Comparison of ENCODE assay signal across 19 mouse cellular contexts in the genomic region with DNA sequence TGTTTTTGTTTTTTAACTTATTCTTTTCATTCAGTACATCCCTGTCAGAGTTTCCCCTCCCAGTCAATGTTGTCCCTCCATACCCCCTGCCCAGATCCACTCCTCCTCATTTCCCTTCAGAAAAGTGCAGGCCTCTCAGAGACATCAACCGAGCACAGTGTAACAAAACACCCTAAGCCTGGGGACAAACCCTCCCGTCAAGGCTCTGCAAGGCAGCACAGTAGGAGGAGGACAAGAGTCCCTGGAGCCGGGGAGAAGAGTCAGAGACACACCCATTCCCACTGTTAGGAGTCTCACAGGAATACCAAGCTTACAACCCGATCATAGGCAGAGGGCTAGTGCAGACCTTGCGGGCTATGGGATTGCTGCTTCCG. TPM values are rescaled to one million over a fixed set of nuclear protein-coding genes. Genes with fewer than 3 reads are reported as not detected.
DNase-seq lines count a peak whose midpoint lies in the region; ATAC-seq and TF ChIP-seq lines count a peak whose summit lies in the region.
"Had no signal": no experiment of that assay in that cellular context is flagged by ENCODE, and none has a peak within 500 bp of the region (broad histone marks: within the 10 kb centered on the region; RNA-seq: fewer than 3 reads in every experiment).

No protein-coding gene starts in this region.

- H3K36me3 ChIP-seq in embryonic facial prominence, embryonic 11.5 days (replicated peaks; ENCODE audit: control insufficient read depth, insufficient read depth, low read depth, low read length) = no peaks in the 10 kb centered on the region; the same call in 1 of the 2 replicates
- peaks cover 83% of the 10 kb centered on the region for H3K36me3 ChIP-seq in embryonic facial prominence, embryonic 10.5 days (replicated peaks)
- H3K36me3 ChIP-seq in heart, embryonic 16.5 days (ENCODE audit: control insufficient read depth, insufficient read depth) = peaks cover 27% of the 10 kb centered on the region
- peaks cover 82% of the 10 kb centered on the region for H3K36me3 ChIP-seq in midbrain, embryonic 13.5 days
- H3K36me3 ChIP-seq in midbrain, embryonic 11.5 days (ENCODE audit: control insufficient read depth, insufficient read depth, low read length) = peaks cover 8% of the 10 kb centered on the region
- peaks cover 5% of the 10 kb centered on the region for H3K36me3 ChIP-seq in stomach, postnatal 0 days (ENCODE audit: control insufficient read depth, insufficient read depth, low read length)

- no peaks in the 10 kb centered on the region for H3K27me3 ChIP-seq in embryonic facial prominence, embryonic 11.5 days (ENCODE audit: control insufficient read depth, insufficient read depth, low read length)
- H3K27me3 ChIP-seq in embryonic facial prominence, embryonic 10.5 days (replicated peaks; ENCODE audit: low read depth, poor library complexity, severe bottlenecking) = no peaks in the 10 kb centered on the region
- no peaks in the 10 kb centered on the region for H3K27me3 ChIP-seq in heart, embryonic 16.5 days (ENCODE audit: control insufficient read depth, insufficient read depth, low read length)
- H3K27me3 ChIP-seq in midbrain, embryonic 13.5 days = no peaks in the 10 kb centered on the region
- no peaks in the 10 kb centered on the region for H3K27me3 ChIP-seq in midbrain, embryonic 11.5 days (ENCODE audit: control insufficient read depth, insufficient read depth, low read length)
- no peaks in the 10 kb centered on the region for H3K27me3 ChIP-seq in stomach, postnatal 0 days (ENCODE audit: control insufficient read depth, insufficient read depth, low read length)
- H3K27me3 ChIP-seq: forebrain, embryonic 13.5 days; megakaryocyte, embryonic 14.5 days had no signal

- no peak overlapping the region for H3K4me2 ChIP-seq in embryonic facial prominence, embryonic 11.5 days (ENCODE audit: low read depth, low read length)
- peak overlapping the region; percentile 45; the same call in 1 of the 2 replicates for H3K4me2 ChIP-seq in heart, embryonic 16.5 days (ENCODE audit: low read depth, low read length)
- no peak overlapping the region for H3K4me2 ChIP-seq in midbrain, embryonic 13.5 days (replicated peaks)
- no peak overlapping the region for H3K4me2 ChIP-seq in midbrain, embryonic 11.5 days
- no peak overlapping the region for H3K4me2 ChIP-seq in stomach, postnatal 0 days (replicated peaks; ENCODE audit: low read depth)
- H3K4me2 ChIP-seq: forebrain, embryonic 13.5 days had no signal

- no peak overlapping the region for H3K4me3 ChIP-seq in embryonic facial prominence, embryonic 11.5 days (ENCODE audit: low read depth, low read length)
- H3K4me3 ChIP-seq in embryonic facial prominence, embryonic 10.5 days = no peak overlapping the region
- H3K4me3 ChIP-seq in heart, embryonic 16.5 days (ENCODE audit: low read length) = no peak overlapping the region
- no peak overlapping the region for H3K4me3 ChIP-seq in midbrain, embryonic 13.5 days (replicated peaks)
- H3K4me3 ChIP-seq in midbrain, embryonic 11.5 days (ENCODE audit: low read depth, low read length) = no peak overlapping the region
- no peak overlapping the region for H3K4me3 ChIP-seq in stomach, postnatal 0 days (ENCODE audit: low read depth, low read length)
- H3K4me3 ChIP-seq: forebrain, embryonic 13.5 days; heart, adult 2 months; limb, embryonic 10.5 days; megakaryocyte, embryonic 14.5 days had no signal

- DNase-seq in embryonic facial prominence, embryonic 11.5 days (ENCODE audit: low spot score) = no peak
- no peak for DNase-seq in embryonic facial prominence, embryonic 10.5 days (ENCODE audit: low spot score)
- DNase-seq in heart, postnatal 10 days = no peak
- no peak for DNase-seq in midbrain, embryonic 11.5 days (ENCODE audit: low spot score, missing footprints)
- no peak for DNase-seq in stomach, postnatal 0 days (ENCODE audit: low spot score)
- DNase-seq in cerebellum, postnatal 25 days = no peak
- DNase-seq: cerebellum, postnatal 14 days; kidney, postnatal 4 days; right cerebral cortex, postnatal 14 days had no signal

- no peak for TF ChIP-seq CTCF in stomach, postnatal 0 days (IDR thresholded peaks at IDR 0.05; ENCODE audit: low read depth)

- H3K9ac ChIP-seq in embryonic facial prominence, embryonic 11.5 days (replicated peaks; ENCODE audit: low read length) = no peak overlapping the region
- H3K9ac ChIP-seq in heart, embryonic 16.5 days (ENCODE audit: low read length) = peak overlapping the region; percentile 18; the same call in 1 of the 2 replicates
- H3K9ac ChIP-seq in midbrain, embryonic 13.5 days (replicated peaks) = 0 out of 2 replicates have a peak overlapping the region, but pooled peaks have one; percentile 8
- H3K9ac ChIP-seq in midbrain, embryonic 11.5 days (ENCODE audit: low read length) = no peak overlapping the region
- no peak overlapping the region for H3K9ac ChIP-seq in stomach, postnatal 0 days (ENCODE audit: low read length)
- H3K9ac ChIP-seq: forebrain, embryonic 13.5 days; liver, embryonic 14.5 days had no signal

- H3K27ac ChIP-seq in embryonic facial prominence, embryonic 11.5 days (replicated peaks; ENCODE audit: low read depth, low read length) = no peak overlapping the region
- no peak overlapping the region for H3K27ac ChIP-seq in embryonic facial prominence, embryonic 10.5 days (replicated peaks)
- H3K27ac ChIP-seq in heart, embryonic 16.5 days (ENCODE audit: low read length) = peak overlapping the region; percentile 77
- H3K27ac ChIP-seq in midbrain, embryonic 13.5 days = no peak overlapping the region
- H3K27ac ChIP-seq in midbrain, embryonic 11.5 days (ENCODE audit: low read depth, low read length) = no peak overlapping the region
- H3K27ac ChIP-seq in stomach, postnatal 0 days (replicated peaks) = no peak overlapping the region
- H3K27ac ChIP-seq: forebrain, embryonic 13.5 days; heart, adult 2 months; limb, embryonic 10.5 days; liver, embryonic 14.5 days had no signal

- H3K9me3 ChIP-seq in embryonic facial prominence, embryonic 11.5 days (replicated peaks; ENCODE audit: control insufficient read depth, low read length) = no peaks in the 10 kb centered on the region
- H3K9me3 ChIP-seq in embryonic facial prominence, embryonic 10.5 days = no peaks in the 10 kb centered on the region
- no peaks in the 10 kb centered on the region for H3K9me3 ChIP-seq in heart, embryonic 16.5 days (replicated peaks; ENCODE audit: control insufficient read depth, low read length)
- H3K9me3 ChIP-seq in midbrain, embryonic 13.5 days = no peaks in the 10 kb centered on the region
- H3K9me3 ChIP-seq in midbrain, embryonic 11.5 days (ENCODE audit: control insufficient read depth, low read length) = no peaks in the 10 kb centered on the region
- H3K9me3 ChIP-seq in stomach, postnatal 0 days (ENCODE audit: control insufficient read depth, low read length) = no peaks in the 10 kb centered on the region
- H3K9me3 ChIP-seq: forebrain, embryonic 13.5 days; limb, embryonic 10.5 days; megakaryocyte, embryonic 14.5 days had no signal

- WGBS in embryonic facial prominence, embryonic 11.5 days = 50% methylated on average over 6 of the region's 6 CpGs
- 53% methylated on average over 6 of the region's 6 CpGs for WGBS in embryonic facial prominence, embryonic 10.5 days
- WGBS in heart, embryonic 16.5 days = 55% methylated on average over 6 of the region's 6 CpGs
- 43% methylated on average over 6 of the region's 6 CpGs for WGBS in midbrain, embryonic 13.5 days
- WGBS in midbrain, embryonic 11.5 days = 43% methylated on average over 6 of the region's 6 CpGs
- 63% methylated on average over 6 of the region's 6 CpGs for WGBS in stomach, postnatal 0 days

- no peaks in the 10 kb centered on the region for H3K4me1 ChIP-seq in embryonic facial prominence, embryonic 11.5 days (ENCODE audit: control insufficient read depth, insufficient read depth, low read length)
- H3K4me1 ChIP-seq in embryonic facial prominence, embryonic 10.5 days = peaks cover 5% of the 10 kb centered on the region
- peaks cover 18% of the 10 kb centered on the region; the same call in 1 of the 2 replicates for H3K4me1 ChIP-seq in heart, embryonic 16.5 days (ENCODE audit: control insufficient read depth, insufficient read depth, low read length)
- H3K4me1 ChIP-seq in midbrain, embryonic 13.5 days (replicated peaks) = no peaks in the 10 kb centered on the region
- H3K4me1 ChIP-seq in midbrain, embryonic 11.5 days (ENCODE audit: control insufficient read depth, insufficient read depth, low read length) = no peaks in the 10 kb centered on the region
- H3K4me1 ChIP-seq in stomach, postnatal 0 days (replicated peaks; ENCODE audit: control insufficient read depth, insufficient read depth) = no peaks in the 10 kb centered on the region
- H3K4me1 ChIP-seq: forebrain, embryonic 13.5 days had no signal

- ATAC-seq in embryonic facial prominence, embryonic 11.5 days (replicated peaks; ENCODE audit: insufficient number of reproducible peaks, low FRiP score, low TSS enrichment, low read depth) = 0 out of 2 replicates have a peak, but pooled peaks have one; percentile 48
- ATAC-seq in heart, embryonic 16.5 days (replicated peaks; ENCODE audit: extremely low read depth, insufficient read depth, low FRiP score) = no peak
- no peak for ATAC-seq in midbrain, embryonic 13.5 days
- no peak for ATAC-seq in midbrain, embryonic 11.5 days (ENCODE audit: low FRiP score)
- 0 out of 2 replicates have a peak, but pooled peaks have one; percentile 15 for ATAC-seq in stomach, postnatal 0 days (ENCODE audit: low FRiP score, low TSS enrichment)
- ATAC-seq: forebrain, embryonic 13.5 days; lung, postnatal 0 days had no signal

- intact Hi-C loops in heart, postnatal 10 days (cut with DNase I) = no loop called here

- no peak for TF ChIP-seq EP300 in stomach, postnatal 0 days (optimal IDR thresholded peaks at IDR 0.05)

RNA-seq across cellular contexts. Expression of a gene that starts 24.3 kb away (rescaled TPM):
- polyA plus RNA-seq in embryonic facial prominence, embryonic 11.5 days (2014; fragmentation: Nextera tagmentation; extraction: Ambion mirVana) = 11.5 and 11.9 TPM in 2 replicates
- polyA plus RNA-seq in embryonic facial prominence, embryonic 10.5 days (2016; fragmentation: Nextera tagmentation; extraction: Ambion mirVana) = 12.3 and 12.5 TPM in 2 replicates
- polyA plus RNA-seq in heart, embryonic 16.5 days (2015; fragmentation: Nextera tagmentation; extraction: Ambion mirVana) = 24.7 and 25.3 TPM in 2 replicates
- 10 to 100 TPM; 23.4 to 31.7 TPM for total RNA-seq in heart, postnatal 10 days (2021)
- 11.5 and 11.9 TPM in 2 replicates for polyA plus RNA-seq in midbrain, embryonic 13.5 days (2015; fragmentation: Nextera tagmentation; extraction: Ambion mirVana)
- 10.5 and 14.5 TPM in 2 replicates for polyA plus RNA-seq in midbrain, embryonic 11.5 days (2014; fragmentation: Nextera tagmentation; extraction: Ambion mirVana)
- polyA plus RNA-seq in stomach, postnatal 0 days (2015; fragmentation: Nextera tagmentation; extraction: Ambion mirVana) = 11.1 and 14.3 TPM in 2 replicates

RNA-seq across cellular contexts. Expression of a gene that starts 25.6 kb away (rescaled TPM):
- polyA plus RNA-seq in embryonic facial prominence, embryonic 11.5 days (2014; fragmentation: Nextera tagmentation; extraction: Ambion mirVana) = 0.26 and 0.84 TPM in 2 replicates
- 0.70 and 0.75 TPM in 2 replicates for polyA plus RNA-seq in embryonic facial prominence, embryonic 10.5 days (2016; fragmentation: Nextera tagmentation; extraction: Ambion mirVana)
- polyA plus RNA-seq in heart, embryonic 16.5 days (2015; fragmentation: Nextera tagmentation; extraction: Ambion mirVana) = 33.0 and 37.1 TPM in 2 replicates
- 10 to 100 TPM; 73.5 to 78.8 TPM for total RNA-seq in heart, postnatal 10 days (2021)
- polyA plus RNA-seq in midbrain, embryonic 13.5 days (2015; fragmentation: Nextera tagmentation; extraction: Ambion mirVana) = 0.51 and 0.71 TPM in 2 replicates
- 0.88 and 0.97 TPM in 2 replicates for polyA plus RNA-seq in midbrain, embryonic 11.5 days (2014; fragmentation: Nextera tagmentation; extraction: Ambion mirVana)
- 2.6 and 2.7 TPM in 2 replicates for polyA plus RNA-seq in stomach, postnatal 0 days (2015; fragmentation: Nextera tagmentation; extraction: Ambion mirVana)
- total RNA-seq: monocyte, adult 5-6 weeks had no signal
- polyA plus RNA-seq: testis, adult 2 months had no signal

RNA-seq across cellular contexts. Expression of a gene that starts 29.2 kb away (rescaled TPM):
- polyA plus RNA-seq in embryonic facial prominence, embryonic 11.5 days (2014; fragmentation: Nextera tagmentation; extraction: Ambion mirVana) = 110 and 112 TPM in 2 replicates
- 109 and 114 TPM in 2 replicates for polyA plus RNA-seq in embryonic facial prominence, embryonic 10.5 days (2016; fragmentation: Nextera tagmentation; extraction: Ambion mirVana)
- polyA plus RNA-seq in heart, embryonic 16.5 days (2015; fragmentation: Nextera tagmentation; extraction: Ambion mirVana) = 52.3 and 52.9 TPM in 2 replicates
- total RNA-seq in heart, postnatal 10 days (2021) = 10 to 100 TPM; 24.3 to 25.7 TPM
- polyA plus RNA-seq in midbrain, embryonic 13.5 days (2015; fragmentation: Nextera tagmentation; extraction: Ambion mirVana) = 118 TPM in 2 replicates
- 119 and 129 TPM in 2 replicates for polyA plus RNA-seq in midbrain, embryonic 11.5 days (2014; fragmentation: Nextera tagmentation; extraction: Ambion mirVana)
- polyA plus RNA-seq in stomach, postnatal 0 days (2015; fragmentation: Nextera tagmentation; extraction: Ambion mirVana) = 42.9 and 44.0 TPM in 2 replicates

RNA-seq across cellular contexts. Expression of a gene that starts 57.6 kb away (rescaled TPM):
- polyA plus RNA-seq in embryonic facial prominence, embryonic 11.5 days (2014; fragmentation: Nextera tagmentation; extraction: Ambion mirVana) = 38.7 TPM in 2 replicates
- polyA plus RNA-seq in embryonic facial prominence, embryonic 10.5 days (2016; fragmentation: Nextera tagmentation; extraction: Ambion mirVana) = 38.5 and 39.6 TPM in 2 replicates
- 11.3 and 14.0 TPM in 2 replicates for polyA plus RNA-seq in heart, embryonic 16.5 days (2015; fragmentation: Nextera tagmentation; extraction: Ambion mirVana)
- 1 to 10 TPM; 4.7 to 4.9 TPM for total RNA-seq in heart, postnatal 10 days (2021)
- polyA plus RNA-seq in midbrain, embryonic 13.5 days (2015; fragmentation: Nextera tagmentation; extraction: Ambion mirVana) = 23.5 and 25.1 TPM in 2 replicates
- polyA plus RNA-seq in midbrain, embryonic 11.5 days (2014; fragmentation: Nextera tagmentation; extraction: Ambion mirVana) = 36.0 and 37.5 TPM in 2 replicates
- polyA plus RNA-seq in stomach, postnatal 0 days (2015; fragmentation: Nextera tagmentation; extraction: Ambion mirVana) = 5.0 TPM in 2 replicates

Comparison
In these comparisons a context has a peak if more than half of its experiments do, and no peak if none do; other contexts are left out.
1. H3K9ac ChIP-seq: peak in heart, embryonic 16.5 days (single experiment) and midbrain, embryonic 13.5 days (single experiment); none in embryonic facial prominence, embryonic 11.5 days (single experiment), midbrain, embryonic 11.5 days (single experiment) and stomach, postnatal 0 days (single experiment).
2. ATAC-seq: peak in embryonic facial prominence, embryonic 11.5 days (single experiment) and stomach, postnatal 0 days (single experiment); none in heart, embryonic 16.5 days (single experiment), midbrain, embryonic 13.5 days (single experiment) and midbrain, embryonic 11.5 days (single experiment).